Comparison of ENCODE assay signal across 21 mouse cellular contexts in genomic region chr15:28144217-28144616, GRCm38 (mm10). TPM values are rescaled to one million over a fixed set of nuclear protein-coding genes. Genes with fewer than 3 reads are reported as not detected.
"Had no signal": no experiment of that assay in that cellular context is flagged by ENCODE, and none has a peak within 500 bp of the region (broad histone marks: within the 10 kb centered on the region; RNA-seq: fewer than 3 reads in every experiment).

No protein-coding gene starts in this region.

- DNase-seq: lung, adult 18-20 months; lung, embryonic 14.5 days; lung, postnatal 10 days; lung, postnatal 4 days; right cerebral cortex, postnatal 25 days; right cerebral cortex, postnatal 4 days; spleen, adult 18-20 months; thymus, adult 18-20 months; thymus, postnatal 14 days; thymus, postnatal 36 days had no signal

- ATAC-seq: midbrain, embryonic 13.5 days; midbrain, embryonic 15.5 days had no signal

- H3K4me2 ChIP-seq: lung, embryonic 14.5 days; midbrain, embryonic 11.5 days; midbrain, embryonic 13.5 days; midbrain, embryonic 15.5 days; neural tube, embryonic 12.5 days; stomach, embryonic 15.5 days had no signal

- H3K36me3 ChIP-seq: midbrain, embryonic 13.5 days; midbrain, embryonic 15.5 days; neural tube, embryonic 12.5 days; stomach, embryonic 15.5 days had no signal

- H3K27ac ChIP-seq: liver, embryonic 14.5 days; midbrain, embryonic 13.5 days; midbrain, embryonic 15.5 days; neural tube, embryonic 12.5 days; stomach, embryonic 15.5 days; stomach, postnatal 0 days had no signal

- H3K4me3 ChIP-seq: megakaryocyte, embryonic 14.5 days; midbrain, embryonic 13.5 days; midbrain, embryonic 15.5 days; neural tube, embryonic 12.5 days; stomach, embryonic 15.5 days had no signal

- H3K9me3 ChIP-seq: megakaryocyte, embryonic 14.5 days; midbrain, embryonic 15.5 days; neural tube, embryonic 12.5 days; stomach, embryonic 15.5 days had no signal

- H3K27me3 ChIP-seq: midbrain, embryonic 13.5 days; midbrain, embryonic 15.5 days; neural tube, embryonic 12.5 days; stomach, embryonic 15.5 days had no signal

- H3K4me1 ChIP-seq: megakaryocyte, embryonic 14.5 days; midbrain, embryonic 13.5 days; midbrain, embryonic 15.5 days; neural tube, embryonic 12.5 days; stomach, embryonic 15.5 days had no signal

- H3K9ac ChIP-seq: liver, embryonic 14.5 days; lung, embryonic 14.5 days; midbrain, embryonic 13.5 days; midbrain, embryonic 15.5 days; neural tube, embryonic 12.5 days; stomach, embryonic 15.5 days had no signal

RNA-seq across cellular contexts. Expression of gene Dnah5, which starts 59.3 kb away (rescaled TPM):
- total RNA-seq: monocyte, adult 5-6 weeks; neutrophil, adult 5-6 weeks had no signal
- polyA plus RNA-seq: liver, embryonic 16.5 days had no signal
